Mouse (Mus musculus): ENCODE measurements around the gene Mpg. TPM values are rescaled to one million over a fixed set of nuclear protein-coding genes. Genes with fewer than 3 reads are reported as not detected.

Gene Mpg
- total and polyA plus RNA-seq, 3 experiments, result 39.1 to 40.3 (median 39.6) TPM

DNA sequence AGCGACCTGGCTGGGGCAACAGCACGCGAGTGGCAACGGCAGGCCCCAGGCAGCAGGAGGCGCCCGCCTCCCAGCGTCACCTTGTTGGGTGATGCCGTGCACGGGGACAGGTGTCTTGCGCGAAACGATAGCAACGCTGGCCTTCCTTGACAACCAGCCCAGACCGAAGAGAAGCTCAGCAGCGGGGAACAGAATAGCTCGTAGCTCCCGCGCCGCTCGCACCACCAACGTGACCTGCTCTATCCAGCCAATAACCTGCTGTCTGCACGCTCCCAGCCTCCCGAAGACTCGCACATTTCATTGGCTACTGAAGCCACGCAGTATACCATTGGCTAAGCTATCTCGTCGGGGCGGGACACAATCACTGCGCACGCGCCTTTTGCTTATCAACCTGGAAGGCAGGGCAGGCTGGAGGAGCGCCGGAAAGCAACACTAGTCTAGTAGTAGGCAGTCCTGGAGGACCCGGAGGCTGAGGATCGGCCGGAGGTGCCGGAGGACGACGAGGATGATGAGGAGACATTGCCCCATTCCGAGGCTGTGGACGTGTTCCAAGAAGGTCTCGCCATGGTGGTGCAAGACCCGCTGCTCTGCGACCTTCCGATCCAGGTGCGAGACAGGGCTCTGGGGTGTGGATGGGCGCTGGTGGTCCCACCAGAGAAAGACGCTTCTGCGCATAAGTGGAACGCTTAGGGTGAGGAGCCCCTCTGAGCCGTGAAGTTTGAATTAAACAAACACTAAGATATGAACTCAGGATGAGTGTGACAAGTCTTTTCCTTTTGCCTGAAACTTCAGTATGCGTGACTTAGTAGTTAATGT is 21.0 kb upstream of the Mpg start, which contains the start of gene Snrnp25:
Gene Snrnp25 (plus strand): TSS at position 358 of the 816 bp plus-strand sequence.
- Histone ChIP-seq H3K27me3 (replicated peaks) (no peaks in the 10 kb centered on the region), H3K27ac (ENCODE audit: insufficient read depth, low read depth) (peak within 1 kb of the TSS; percentile 2; the same call in 1 of the 2 replicates), H3K9me3 (replicated peaks; ENCODE audit: low read length) (no peaks in the 10 kb centered on the region), H3K36me3 (replicated peaks in 1 of 2; ENCODE audit: control insufficient read depth in 1 of 2, insufficient read depth in 1 of 2, low read length in 1 of 2) (peaks cover 33 to 38% of the 10 kb centered on the region in 2 experiments), H3K9ac (ENCODE audit: insufficient read depth, low read depth) (peak within 1 kb of the TSS; percentile 87), H3K4me3 (replicated peaks in 1 of 3; ENCODE audit: low read depth in 2 of 3, low read length in 2 of 3, poor library complexity in 1 of 3) (peak within 1 kb of the TSS; percentile 69 to 94 (median 94)), H3K79me2 (replicated peaks; ENCODE audit: control insufficient read depth, extremely low read depth, insufficient read depth, poor library complexity, severe bottlenecking) (no peaks in the 10 kb centered on the region), H3K4me2 (ENCODE audit: insufficient read depth, low read depth, poor library complexity, severe bottlenecking) (peak within 1 kb of the TSS; percentile 69), H3K4me1 (ENCODE audit: control insufficient read depth in 1 of 2, insufficient read depth in 2 of 2) (peaks cover 7 to 54% of the 10 kb centered on the region in 2 experiments)
- in situ Hi-C loops (cut with MboI; ENCODE audit: low pct_ligation_motif_present, low pct_unique_long_range_greater_than_20kb, low sequenced_read_pairs), result no loop called here
- dilution Hi-C loops (cut with MboI; ENCODE audit: extremely low pct_ligation_motif_present, extremely low pct_unique_long_range_greater_than_20kb, low sequenced_read_pairs), result no loop called here
- no peak for TF ChIP-seq ZC3H11A (IDR thresholded peaks at IDR 0.05; ENCODE audit: low read depth, low read length)
- TF ChIP-seq E2F4 (IDR thresholded peaks at IDR 0.05; ENCODE audit: insufficient replicate concordance, low read depth, low read length), result peak; percentile 93; the same call in 1 of the 2 replicates
- TF ChIP-seq ZKSCAN1 (IDR thresholded peaks at IDR 0.05; ENCODE audit: borderline replicate concordance, low read depth, low read length), result no peak
- TF ChIP-seq SMC3 (IDR thresholded peaks at IDR 0.05; ENCODE audit: low read depth, low read length), result peak; percentile 63
- peak; percentile 92 for TF ChIP-seq CHD2 (IDR thresholded peaks at IDR 0.05; ENCODE audit: low read length)
- no peak for TF ChIP-seq PAX5 (IDR thresholded peaks at IDR 0.05; ENCODE audit: low read length)
- peak; percentile 64 for TF ChIP-seq USF2 (conservative IDR thresholded peaks at IDR 0.05; ENCODE audit: low read depth, low read length)
- TF ChIP-seq HCFC1 (IDR thresholded peaks at IDR 0.05; ENCODE audit: low read depth, low read length), result peak; percentile 81
- TF ChIP-seq POLR2AphosphoS2 (IDR thresholded peaks at IDR 0.05; ENCODE audit: low read depth, low read length), result peak; percentile 80
- TF ChIP-seq EP300 (IDR thresholded peaks at IDR 0.05; ENCODE audit: low read length), result no peak
- peak; percentile 94 for TF ChIP-seq NELFE (IDR thresholded peaks at IDR 0.05; ENCODE audit: low read depth, low read length)
- peak; percentile 93 for TF ChIP-seq POLR2A (IDR thresholded peaks at IDR 0.05; ENCODE audit: low read depth, low read length)
- TF ChIP-seq MXI1 (IDR thresholded peaks at IDR 0.05; ENCODE audit: low read depth, low read length), result peak; percentile 94
- no peak; the same call in 1 of the 2 replicates for TF ChIP-seq RCOR1 (conservative IDR thresholded peaks at IDR 0.05; ENCODE audit: low read depth, low read length)
- no peak for TF ChIP-seq CHD1 (IDR thresholded peaks at IDR 0.05; ENCODE audit: low read depth, low read length)
- peak; percentile 87 for TF ChIP-seq BHLHE40 (IDR thresholded peaks at IDR 0.05; ENCODE audit: low read depth, low read length)
- TF ChIP-seq USF1 (IDR thresholded peaks at IDR 0.05; ENCODE audit: low read depth, low read length), result peak; percentile 85
- no peak for TF ChIP-seq GABPA (IDR thresholded peaks at IDR 0.05; ENCODE audit: insufficient replicate concordance, low read depth, low read length)
- peak; percentile 78 for TF ChIP-seq ELF1 (IDR thresholded peaks at IDR 0.05; ENCODE audit: low read depth, low read length)
- peak; percentile 73 for TF ChIP-seq TBP (conservative IDR thresholded peaks at IDR 0.05; ENCODE audit: low read depth, low read length)
- TF ChIP-seq ETS1 (conservative IDR thresholded peaks at IDR 0.05; ENCODE audit: low read depth, low read length), result no peak; the same call in 1 of the 2 replicates
- TF ChIP-seq NRF1 (IDR thresholded peaks at IDR 0.05; ENCODE audit: low read depth, low read length), result peak; percentile 96
- TF ChIP-seq ZMIZ1 (IDR thresholded peaks at IDR 0.05; ENCODE audit: low read depth, low read length), result peak; percentile 96
- no peak for TF ChIP-seq JUN (IDR thresholded peaks at IDR 0.05; ENCODE audit: insufficient read depth, low read depth, low read length)
- TF ChIP-seq RAD21 (IDR thresholded peaks at IDR 0.05; ENCODE audit: low read depth, low read length), result peak; percentile 47
- peak; percentile 69; the same call in 1 of the 2 replicates for TF ChIP-seq KAT2A (IDR thresholded peaks at IDR 0.05; ENCODE audit: insufficient replicate concordance, low read length)
- TF ChIP-seq MAX (IDR thresholded peaks at IDR 0.05; ENCODE audit: low read length), result peak; percentile 90
- TF ChIP-seq MAFK (IDR thresholded peaks at IDR 0.05; ENCODE audit: insufficient replicate concordance, low read length), result no peak
- TF ChIP-seq MEF2A (IDR thresholded peaks at IDR 0.05; ENCODE audit: borderline replicate concordance, low read depth, low read length), result no peak
- TF ChIP-seq UBTF (IDR thresholded peaks at IDR 0.05; ENCODE audit: low read depth, low read length), result 0 out of 2 replicates have a peak, but pooled peaks have one; percentile 22
- TF ChIP-seq CTCF (conservative IDR thresholded peaks at IDR 0.05 in 1 of 2, IDR thresholded peaks at IDR 0.05 in 1 of 2; ENCODE audit: low read depth in 2 of 2, low read length in 2 of 2), result peak in 1 of 2 experiments; percentile 72; a peak in 3 of 4 replicates
- no peak for TF ChIP-seq MYC (IDR thresholded peaks at IDR 0.05; ENCODE audit: low read depth, low read length)
- 0 out of 2 replicates have a peak, but pooled peaks have one; percentile 25 for TF ChIP-seq MAZ (IDR thresholded peaks at IDR 0.05; ENCODE audit: low read depth, low read length)
- TF ChIP-seq JUND (conservative IDR thresholded peaks at IDR 0.05; ENCODE audit: low read depth, low read length), result no peak
- peak; percentile 85 for TF ChIP-seq TCF12 (IDR thresholded peaks at IDR 0.05; ENCODE audit: low read depth, low read length)
- TF ChIP-seq SIN3A (IDR thresholded peaks at IDR 0.05; ENCODE audit: low read length), result peak; percentile 98
- peak; percentile 41; the same call in 1 of the 2 replicates for TF ChIP-seq IRF4 (IDR thresholded peaks at IDR 0.05; ENCODE audit: low read depth, low read length)
- no peak for TF ChIP-seq ZNF384 (IDR thresholded peaks at IDR 0.05; ENCODE audit: low read depth, low read length)
- peak; percentile 100 for DNase-seq (ENCODE audit: extremely low read depth)

All from CH12.LX (cell line).